Mouse (Mus musculus): Measurements from ENCODE around the gene Pcsk6.
"Not testable (repeated sequence)": the region's sequence is repeated elsewhere in the genome, so short reads cannot be mapped to it uniquely, and the experiment has no call there.

Pcsk6 gene

GRCm38 (mm10) chr7:65861591-65862472 lies at the start of gene Pcsk6:
TSS of gene Pcsk6 (plus strand) at chr7:65861734.
- DNase-seq = peak; percentile 46

GRCm38 (mm10) chr7:65813611-65814212 lies 47.8 kb upstream of the Pcsk6 start:
- DNase-seq = no peak

DNA sequence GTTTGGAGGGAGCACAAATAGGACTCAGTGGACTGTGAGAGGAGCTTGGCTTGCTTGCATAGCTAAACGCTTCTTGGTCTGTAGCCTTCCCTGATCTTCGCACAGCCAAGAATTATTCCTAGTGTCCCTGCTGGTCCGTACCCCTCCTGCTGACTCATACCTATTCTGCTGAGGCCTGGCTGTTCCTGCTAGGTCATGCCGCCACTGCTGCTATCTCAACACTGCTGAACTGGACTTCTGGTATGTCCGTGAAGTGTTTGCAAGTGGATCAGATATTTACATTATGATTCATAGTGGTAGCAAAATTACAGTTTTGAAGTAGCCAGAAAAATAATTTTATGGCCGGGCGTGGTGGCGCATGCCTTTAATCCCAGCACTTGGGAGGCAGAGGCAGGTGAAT lies 44.0 kb upstream of the Pcsk6 start:
- DNase-seq = no peak

DNA sequence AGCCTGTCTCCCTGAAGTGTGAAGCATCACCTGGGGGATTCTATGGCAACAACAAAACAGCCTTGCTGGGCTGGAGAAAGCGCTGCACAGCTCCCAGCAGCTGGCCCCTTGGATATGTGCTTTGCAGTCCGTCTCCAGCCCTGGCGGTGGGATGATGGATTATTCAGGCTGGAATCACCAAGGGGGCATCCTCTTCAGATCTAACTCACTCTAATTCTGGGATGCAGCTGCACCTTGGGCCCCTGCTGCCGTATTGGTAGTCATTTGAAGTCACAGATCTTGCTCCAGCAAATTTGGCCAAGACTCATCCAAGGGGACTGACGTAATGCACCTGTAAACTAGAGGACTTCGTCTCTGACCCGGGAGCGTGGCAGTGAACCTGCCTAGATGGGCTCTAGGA lies 41.1 kb upstream of the Pcsk6 start:
- no peak for DNase-seq

DNA sequence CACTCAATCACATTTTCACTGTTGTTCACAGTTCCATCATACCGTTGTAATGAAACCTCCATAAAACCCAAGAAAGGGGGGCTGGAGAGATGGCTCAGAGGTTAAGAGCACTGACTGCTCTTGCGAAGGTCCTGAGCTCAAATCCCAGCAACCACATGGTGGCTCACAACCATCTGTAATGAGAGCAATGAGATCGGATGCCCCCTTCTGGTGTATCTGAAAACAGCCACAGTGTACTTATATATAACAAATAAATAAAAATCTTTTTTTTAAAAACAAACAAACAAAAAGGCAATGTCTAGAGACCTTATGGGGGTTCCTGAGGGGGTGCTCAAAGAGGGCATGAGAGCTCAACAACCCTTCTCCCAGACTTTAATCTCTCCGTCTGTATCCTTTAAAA lies 39.6 kb upstream of the Pcsk6 start:
- not testable (repeated sequence) for DNase-seq

DNA sequence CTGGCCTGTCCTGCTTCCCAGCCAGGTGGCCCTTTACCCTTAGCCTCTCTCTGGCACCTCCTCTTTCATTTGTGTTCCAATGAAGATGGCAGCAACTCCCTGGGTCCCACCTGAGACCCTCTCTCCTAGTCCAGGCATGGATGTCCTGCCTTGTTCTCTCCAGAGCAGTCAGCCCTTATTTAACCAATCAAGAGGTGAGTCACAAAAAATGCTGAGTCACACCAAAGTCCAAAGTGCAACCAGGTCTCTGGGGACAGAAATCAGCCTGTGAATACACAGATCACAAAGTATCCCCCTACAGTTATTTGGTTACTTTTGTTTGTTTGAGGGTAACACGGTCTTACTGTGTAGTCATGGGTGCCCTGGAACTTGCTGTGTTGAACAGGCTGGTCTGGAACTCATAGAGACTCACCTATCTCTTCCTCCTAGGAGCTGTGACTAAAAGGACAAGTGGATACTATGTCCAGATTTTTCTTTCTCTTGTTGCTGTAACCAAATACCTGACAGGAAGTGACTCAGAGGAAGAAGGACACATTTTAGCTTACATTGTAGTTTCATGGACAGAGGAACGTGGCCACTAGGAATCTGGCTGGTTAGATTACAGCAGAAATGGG lies 38.9 kb upstream of the Pcsk6 start:
- no peak for DNase-seq

GRCm38 (mm10) chr7:65839756-65840155 lies 21.8 kb upstream of the Pcsk6 start:
- no peak for DNase-seq

DNA sequence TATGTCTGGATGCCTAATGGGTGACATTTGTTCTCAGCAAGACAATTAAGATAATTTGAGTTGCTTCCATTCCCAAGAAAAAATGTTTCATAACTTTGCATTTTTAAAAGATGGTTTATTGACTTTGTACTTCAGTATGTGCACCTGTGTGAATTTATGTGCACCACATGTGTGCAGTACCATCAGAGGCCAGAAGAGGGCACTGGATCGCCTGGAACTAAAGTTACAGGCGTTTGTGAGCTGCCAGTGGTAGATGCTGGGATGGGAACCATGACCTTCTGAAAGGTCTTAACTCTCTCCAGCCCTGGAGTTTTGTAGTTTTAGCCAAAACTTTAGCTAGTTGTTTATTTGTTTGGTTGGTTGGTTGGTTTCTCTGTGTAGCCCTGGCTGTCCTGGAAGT lies 18.3 kb upstream of the Pcsk6 start:
- DNase-seq = no peak

DNA sequence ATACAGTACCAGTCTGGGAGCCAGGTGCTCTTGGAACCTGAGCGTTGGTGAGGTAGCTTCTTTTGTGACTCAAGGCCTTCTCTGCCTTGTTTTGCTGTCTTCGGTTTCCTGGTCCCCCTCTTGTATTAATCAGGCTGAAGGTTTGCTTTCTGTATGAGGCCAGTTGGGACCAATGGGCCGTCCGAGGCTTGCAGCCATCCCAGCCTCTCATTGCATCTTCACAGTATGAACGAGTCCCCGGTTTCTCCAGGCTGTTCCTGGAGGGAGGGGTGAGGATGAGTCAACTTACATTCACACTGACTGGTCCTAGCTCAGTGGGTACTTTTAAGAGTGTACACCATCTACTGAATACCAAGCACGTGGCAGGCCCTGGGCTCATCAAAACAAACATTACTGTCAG lies 553 bp upstream of the Pcsk6 start:
- DNase-seq = no peak

DNA sequence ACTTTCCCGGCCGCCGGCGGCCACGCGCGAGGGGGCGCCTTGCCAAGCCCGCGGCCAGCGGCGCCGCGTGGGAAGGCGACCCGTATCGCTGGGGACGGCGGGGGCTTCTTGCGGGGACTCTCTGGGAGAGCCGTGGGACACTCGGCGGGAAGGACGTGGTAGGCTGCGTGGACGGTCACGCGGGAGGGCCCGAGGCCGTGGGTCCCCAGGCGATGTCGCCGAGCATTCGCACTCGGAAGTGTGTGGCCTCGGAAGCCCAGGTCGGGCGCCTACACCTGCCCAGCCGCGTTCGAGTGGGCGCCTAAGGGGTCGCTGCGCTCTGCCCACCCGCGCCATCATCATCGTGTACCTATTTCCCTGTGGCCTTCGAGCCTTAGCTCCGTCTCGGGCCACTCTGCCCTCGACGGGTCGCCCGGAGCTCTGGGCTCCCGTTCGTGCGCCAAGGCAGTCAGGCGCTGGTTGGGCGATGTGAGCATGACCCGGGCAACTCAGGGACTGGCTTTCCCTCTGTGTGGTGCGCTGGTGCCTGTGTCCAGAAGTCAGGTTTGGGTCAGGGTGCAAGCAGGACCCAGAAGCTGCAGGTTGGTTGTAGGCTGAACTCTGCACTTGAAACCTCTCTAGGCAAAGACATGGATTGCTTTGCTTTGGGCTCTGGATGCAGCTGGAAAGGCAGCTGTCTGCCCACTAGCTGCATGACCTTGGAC lies 1.1 kb downstream of the Pcsk6 start:
- DNase-seq = no peak

DNA sequence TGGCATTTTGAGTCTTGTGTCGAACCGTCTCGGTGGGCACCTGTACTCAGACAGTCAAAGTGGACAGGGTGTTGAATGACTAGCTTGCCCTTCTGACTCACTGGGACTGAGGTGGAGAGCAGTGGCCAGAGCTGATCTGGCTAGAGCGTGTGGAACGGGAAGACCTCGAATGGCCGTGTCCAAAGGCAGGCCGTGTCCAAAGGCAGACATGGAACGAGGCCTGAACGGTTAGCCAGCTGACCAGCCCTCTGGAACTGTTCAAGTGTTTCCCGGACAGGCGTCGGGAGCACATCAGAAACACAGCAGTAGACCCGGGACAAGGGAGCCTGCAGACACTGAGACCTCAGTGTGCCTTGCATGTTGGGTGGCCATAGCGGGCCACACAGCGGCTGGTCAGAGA lies 7.6 kb downstream of the Pcsk6 start:
- no peak for DNase-seq

DNA sequence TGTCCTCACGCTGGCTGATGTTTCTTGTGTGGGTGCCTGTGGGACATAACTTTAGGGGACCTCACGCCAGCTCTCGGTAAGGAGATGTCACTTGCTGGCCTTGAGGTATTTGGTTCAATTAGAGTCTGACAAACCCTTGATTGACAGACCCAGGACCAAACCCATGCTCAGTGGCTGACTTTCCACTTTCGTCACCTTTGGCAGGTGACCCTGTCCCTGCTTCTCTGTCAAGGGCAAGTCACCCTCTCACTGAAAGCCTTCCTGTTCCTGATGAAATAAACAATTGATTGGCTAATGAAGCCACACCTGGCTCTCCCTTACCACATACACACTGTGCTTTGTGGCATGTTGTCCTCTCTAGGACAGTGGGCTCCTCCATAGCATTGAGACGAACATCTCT lies 8.3 kb downstream of the Pcsk6 start:
- no peak for DNase-seq

- no peak for DNase-seq
Measured at GRCm38 (mm10) chr7:65870227-65870626, 8.7 kb downstream of the Pcsk6 start.

DNA sequence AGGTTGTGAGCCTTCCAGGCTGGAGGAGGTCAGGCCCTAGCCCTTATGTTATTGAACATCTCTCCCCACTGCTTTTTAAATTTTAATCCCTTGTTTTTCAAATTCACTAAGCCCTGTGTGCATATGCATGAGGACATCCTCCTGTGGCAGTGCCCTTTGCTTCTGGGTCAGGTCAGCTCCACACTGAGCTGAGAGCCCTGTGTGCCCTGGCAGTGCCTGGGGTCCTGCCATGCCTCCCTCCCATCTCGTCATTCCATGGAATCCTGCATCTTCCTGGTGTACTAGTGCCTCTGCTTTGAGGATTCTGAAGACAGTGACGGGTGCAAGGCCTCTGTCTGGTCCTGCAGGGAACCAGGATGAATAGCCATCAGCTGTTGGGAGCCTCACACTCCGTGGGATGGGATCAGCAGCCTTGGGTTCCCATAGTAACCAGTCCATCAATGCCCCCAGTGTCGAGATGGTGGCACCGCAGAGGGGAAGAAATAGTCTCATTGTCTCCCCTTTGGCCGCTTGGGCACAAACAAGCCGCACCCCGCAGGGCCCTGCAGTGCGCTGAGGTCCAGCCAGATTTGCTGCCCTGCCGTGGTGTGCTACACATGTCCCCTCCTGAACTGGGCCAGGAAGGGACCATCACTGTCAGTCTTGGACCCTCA lies 9.5 kb downstream of the Pcsk6 start:
- DNase-seq = no peak

- DNase-seq = no peak
Measured at GRCm38 (mm10) chr7:65871851-65872250, 10.3 kb downstream of the Pcsk6 start.

DNA sequence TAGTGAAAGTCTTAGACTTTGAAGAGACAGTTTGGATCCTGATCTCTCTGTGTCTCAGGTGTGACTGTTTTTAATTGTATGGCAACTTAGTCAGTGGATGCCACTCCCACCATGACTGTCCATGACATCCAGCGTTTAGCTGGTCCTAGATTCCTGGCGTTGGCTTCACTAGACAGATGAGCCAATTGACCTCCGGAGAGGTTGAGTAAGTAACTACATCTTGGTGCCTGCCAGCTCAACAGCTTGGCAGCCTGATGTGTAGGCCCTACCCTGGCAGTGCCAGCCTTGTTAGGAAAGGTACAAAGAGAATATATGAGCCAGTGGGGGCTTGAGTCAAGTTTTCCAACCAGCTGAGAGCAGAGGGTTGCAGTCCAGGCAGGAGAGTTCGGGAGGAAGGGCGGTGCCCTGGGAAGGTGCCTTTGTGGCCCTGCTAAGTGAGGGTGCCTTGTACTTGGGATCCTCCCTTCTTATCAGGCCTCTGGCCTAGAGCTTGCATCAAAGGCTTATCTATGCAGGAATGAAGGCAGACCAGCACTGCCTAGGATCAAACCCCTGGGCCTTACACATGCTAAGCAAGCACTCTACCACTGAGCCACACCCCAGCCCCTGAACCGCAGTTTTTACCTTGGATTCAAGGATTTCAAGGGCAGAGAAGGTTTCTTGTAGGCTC lies 11.8 kb downstream of the Pcsk6 start:
- DNase-seq = no peak

GRCm38 (mm10) chr7:65873902-65874301 lies 12.4 kb downstream of the Pcsk6 start:
- DNase-seq = no peak

DNA sequence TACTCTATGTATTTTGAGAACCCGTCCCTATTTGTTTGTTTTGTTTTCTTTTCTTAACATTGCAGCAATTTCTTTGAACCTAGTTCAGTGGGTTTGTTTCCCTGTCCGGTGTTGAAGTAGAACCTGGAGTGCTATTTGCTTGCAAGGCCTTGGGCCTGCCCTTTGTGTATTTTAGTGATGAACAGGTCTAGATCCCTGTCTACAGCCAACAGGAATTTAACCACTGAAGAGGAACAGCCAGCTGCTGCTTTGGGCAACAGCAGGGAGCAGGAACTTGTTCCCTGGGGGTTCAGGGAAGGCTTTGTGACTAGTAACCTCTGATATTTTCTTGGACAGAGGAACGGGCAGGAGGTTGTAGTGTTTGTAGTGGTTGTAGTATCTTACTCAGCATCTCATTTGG lies 15.1 kb downstream of the Pcsk6 start:
- DNase-seq = no peak

GRCm38 (mm10) chr7:65878234-65878633 lies 16.7 kb downstream of the Pcsk6 start:
- DNase-seq = no peak

GRCm38 (mm10) chr7:65879330-65879729 lies 17.8 kb downstream of the Pcsk6 start:
- no peak for DNase-seq

- DNase-seq = no peak
Measured at GRCm38 (mm10) chr7:65880666-65881289, 19.2 kb downstream of the Pcsk6 start.

- peak; percentile 16 for DNase-seq
Measured at GRCm38 (mm10) chr7:65881290-65881688, 19.8 kb downstream of the Pcsk6 start.
